Mouse (Mus musculus): Measurements from ENCODE around the gene Dscam. TPM values are rescaled to one million over a fixed set of nuclear protein-coding genes. Genes with fewer than 3 reads are reported as not detected.

Gene Dscam
- total RNA-seq, 2 experiments from 2014 or later = not detected

GRCm38 (mm10) chr16:96801650-96802237 lies 368.8 kb downstream of the Dscam start:
- intact Hi-C loops (cut with DNase I) = no loop called here
- no peak for DNase-seq

DNA sequence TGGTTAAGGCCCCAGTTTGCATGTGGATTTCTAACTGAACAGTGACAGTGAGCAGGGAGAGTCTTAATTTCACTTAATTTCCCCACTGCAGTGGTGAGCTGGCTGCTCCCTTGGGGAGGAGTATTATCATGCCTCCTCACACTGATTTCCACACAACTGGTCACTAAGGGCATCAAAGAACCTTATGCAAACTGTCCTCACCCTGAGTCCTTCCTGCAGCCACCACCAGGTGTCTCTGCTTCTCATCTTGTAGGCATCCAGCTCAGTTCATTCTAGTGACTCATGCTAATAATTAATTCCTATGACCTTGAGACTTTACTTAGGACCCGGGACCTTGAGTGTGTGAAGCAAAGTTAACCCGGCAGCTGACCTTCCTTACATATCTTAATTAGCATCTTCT lies 375.1 kb downstream of the Dscam start:
- DNase-seq = no peak
- intact Hi-C loops (cut with DNase I) = no loop called here

DNA sequence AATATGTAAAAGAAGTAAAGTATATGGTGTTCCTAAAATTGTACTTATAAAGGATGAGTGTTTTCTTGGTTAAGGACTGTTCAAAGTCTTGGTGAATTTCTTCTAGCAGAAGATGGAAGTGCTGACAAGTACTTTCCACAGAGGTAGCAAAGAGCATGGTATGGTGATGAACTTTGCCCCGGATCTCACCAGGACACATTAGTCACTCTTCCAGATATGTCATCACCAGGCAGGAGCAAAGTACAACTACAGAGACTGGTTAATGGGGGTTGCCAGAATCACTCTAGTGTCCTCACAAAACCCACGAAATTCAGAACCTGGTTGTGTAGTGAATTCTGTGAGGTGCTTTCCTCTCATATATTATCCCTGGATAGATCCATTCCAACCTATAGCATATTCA lies 379.2 kb downstream of the Dscam start:
- no peak for DNase-seq
- intact Hi-C loops (cut with DNase I) = no loop called here

- intact Hi-C loops (cut with DNase I) = no loop called here
- no peak for DNase-seq
Measured at GRCm38 (mm10) chr16:96788286-96788685, 382.3 kb downstream of the Dscam start.

DNA sequence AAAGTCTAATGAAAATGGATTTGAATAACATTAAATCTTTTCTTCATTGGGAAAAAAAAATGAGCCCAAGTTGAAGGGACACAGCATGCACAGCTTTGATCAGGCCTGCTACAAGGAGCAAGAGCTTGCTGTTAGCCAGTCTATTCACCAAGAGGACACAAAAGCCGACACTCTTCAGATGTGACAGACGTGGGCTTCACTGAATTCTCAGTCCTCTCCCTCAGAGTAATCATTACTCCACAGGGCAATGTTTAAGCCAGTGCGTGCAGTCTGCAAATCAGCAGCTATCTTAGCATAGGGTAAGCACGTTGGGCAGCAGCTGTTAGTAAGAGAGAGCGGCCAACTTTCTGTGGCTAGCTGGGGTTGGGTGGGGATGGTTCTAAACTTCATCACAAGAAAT lies 391.5 kb downstream of the Dscam start:
- no peak for DNase-seq
- intact Hi-C loops (cut with DNase I) = no loop called here

- intact Hi-C loops (cut with DNase I) = no loop called here
- no peak for DNase-seq
Measured at GRCm38 (mm10) chr16:96774245-96774644, 396.3 kb downstream of the Dscam start.

- intact Hi-C loops (cut with DNase I) = no loop called here
- DNase-seq = no peak
Measured at GRCm38 (mm10) chr16:96767985-96768384, 402.6 kb downstream of the Dscam start.

- intact Hi-C loops (cut with DNase I) = no loop called here
- no peak for DNase-seq
Measured at GRCm38 (mm10) chr16:96767508-96767907, 403.0 kb downstream of the Dscam start.

- intact Hi-C loops (cut with DNase I) = no loop called here
- DNase-seq = no peak
Measured at GRCm38 (mm10) chr16:96761225-96761624, 409.3 kb downstream of the Dscam start.

GRCm38 (mm10) chr16:96759081-96759603 lies 411.4 kb downstream of the Dscam start:
- intact Hi-C loops (cut with DNase I) = no loop called here
- DNase-seq = no peak

GRCm38 (mm10) chr16:96758381-96758780 lies 412.2 kb downstream of the Dscam start:
- no peak for DNase-seq
- intact Hi-C loops (cut with DNase I) = no loop called here

DNA sequence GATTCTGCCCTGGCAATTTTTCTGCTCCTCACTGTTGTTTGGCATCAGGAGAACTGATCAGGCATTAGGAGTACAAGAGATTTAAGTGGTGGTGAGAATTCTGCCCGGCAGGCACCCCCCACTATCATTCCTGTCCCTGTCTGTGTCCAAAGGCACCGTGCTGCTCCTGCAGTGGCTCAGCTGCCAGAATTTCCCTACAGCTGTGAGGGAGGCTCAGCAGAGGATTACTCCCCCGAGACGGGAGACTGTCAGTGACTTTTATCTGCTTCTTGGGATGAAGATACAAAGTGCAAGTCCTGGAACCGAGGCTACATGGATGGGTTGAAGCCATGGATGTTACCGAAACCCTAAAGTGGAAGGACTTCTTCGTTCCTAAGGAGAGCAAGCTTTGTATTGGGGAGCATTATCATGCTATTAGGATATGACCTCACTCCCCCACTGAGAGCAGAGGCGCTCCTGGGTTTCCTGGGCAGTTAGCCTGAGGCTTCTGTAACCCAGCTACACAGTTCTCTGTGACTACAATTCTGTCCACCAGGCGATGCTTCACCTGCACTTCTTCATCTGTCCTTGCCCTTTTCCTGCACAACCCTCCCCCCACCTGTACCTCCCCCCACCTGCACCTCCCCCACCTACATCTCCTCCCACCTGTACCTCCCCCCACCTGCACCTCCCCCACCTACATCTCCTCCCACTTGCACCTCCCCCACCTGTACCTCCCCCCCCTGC lies 412.8 kb downstream of the Dscam start:
- DNase-seq = no peak
- intact Hi-C loops (cut with DNase I) = no loop called here

DNA sequence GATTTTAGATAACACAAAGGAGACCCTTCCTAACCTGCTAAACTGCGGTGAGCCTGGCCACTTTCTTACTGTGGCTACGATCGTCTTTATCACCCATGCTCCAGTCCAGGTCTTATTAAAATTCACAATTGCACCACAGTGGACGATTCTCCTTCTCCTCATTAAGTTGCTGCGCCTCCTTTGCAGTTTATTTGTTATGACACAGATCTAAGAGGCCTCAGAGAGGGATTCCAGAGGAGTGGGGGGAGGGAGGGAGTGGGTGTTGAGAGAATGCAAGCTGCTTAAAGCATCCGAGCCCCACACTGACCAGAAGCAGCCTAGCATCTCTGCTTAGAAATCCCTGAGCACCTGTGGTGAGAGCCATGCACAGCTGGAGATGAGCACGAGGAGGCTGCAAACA lies 413.6 kb downstream of the Dscam start:
- intact Hi-C loops (cut with DNase I) = no loop called here
- DNase-seq = no peak

GRCm38 (mm10) chr16:96754971-96755504 lies 415.5 kb downstream of the Dscam start:
- intact Hi-C loops (cut with DNase I) = no loop called here
- no peak for DNase-seq

DNA sequence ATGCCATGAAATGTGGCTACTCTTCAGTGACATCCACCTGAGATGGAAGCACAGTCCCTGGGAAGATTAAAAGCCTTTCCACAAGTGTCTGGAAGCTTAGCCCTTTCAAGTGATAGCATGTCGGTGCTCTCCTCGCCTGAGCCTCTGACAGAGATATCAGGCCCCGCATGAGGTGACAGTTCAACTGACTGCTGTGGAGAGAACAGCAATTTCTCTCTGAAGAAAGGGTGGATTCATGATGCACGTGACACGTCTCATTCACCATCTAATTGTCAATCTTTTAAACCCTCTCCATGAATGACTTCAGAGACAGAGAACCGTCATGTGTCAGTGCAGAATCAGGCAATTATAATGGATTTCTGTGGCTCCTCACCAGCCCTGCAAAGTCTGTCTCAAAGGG lies 416.2 kb downstream of the Dscam start:
- intact Hi-C loops (cut with DNase I) = no loop called here
- DNase-seq = no peak

DNA sequence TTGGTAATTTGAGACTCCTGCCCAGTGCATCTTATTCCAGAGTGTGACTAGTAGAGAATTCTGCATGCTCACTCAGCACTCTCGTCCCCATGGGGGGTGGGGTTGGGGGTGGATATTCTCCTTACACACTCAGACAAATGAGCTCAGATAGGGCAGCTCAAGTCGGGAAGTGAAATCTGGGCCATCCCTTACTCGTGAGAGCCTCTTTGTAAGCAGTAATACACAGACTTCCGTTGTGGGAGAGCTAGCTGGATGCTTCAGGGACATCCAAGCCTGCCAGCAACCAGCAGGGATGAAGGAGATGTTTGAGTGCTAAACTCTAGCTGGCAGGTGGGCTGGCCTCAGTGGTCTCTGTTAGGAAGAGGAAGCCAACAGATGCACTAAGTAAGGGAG lies 416.8 kb downstream of the Dscam start:
- DNase-seq = no peak
- intact Hi-C loops (cut with DNase I) = no loop called here

GRCm38 (mm10) chr16:96753164-96753780 lies 417.3 kb downstream of the Dscam start:
- no peak for DNase-seq
- intact Hi-C loops (cut with DNase I) = no loop called here

GRCm38 (mm10) chr16:96742475-96743255 lies 427.9 kb downstream of the Dscam start:
- intact Hi-C loops (cut with DNase I) = no loop called here
- DNase-seq = no peak

DNA sequence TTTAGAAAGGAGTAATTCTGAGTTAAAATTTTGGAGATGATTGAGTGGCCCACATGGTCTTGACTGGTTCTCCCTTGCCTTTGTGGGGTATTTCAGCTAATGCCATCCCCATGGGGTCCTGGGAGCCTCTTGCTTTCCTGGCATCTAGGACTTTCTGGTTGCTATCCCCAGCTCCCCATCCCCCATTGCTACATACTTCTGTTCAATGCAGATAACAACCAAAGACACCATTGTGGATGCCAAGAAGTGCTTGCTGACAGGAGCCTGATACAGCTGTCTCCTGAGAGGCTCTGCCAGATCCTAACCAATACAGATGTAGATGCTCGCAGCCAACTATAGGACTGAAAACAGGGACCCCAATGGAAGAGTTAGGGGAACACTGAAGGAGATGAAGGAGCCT lies 429.2 kb downstream of the Dscam start:
- no peak for DNase-seq
- intact Hi-C loops (cut with DNase I) = no loop called here

DNA sequence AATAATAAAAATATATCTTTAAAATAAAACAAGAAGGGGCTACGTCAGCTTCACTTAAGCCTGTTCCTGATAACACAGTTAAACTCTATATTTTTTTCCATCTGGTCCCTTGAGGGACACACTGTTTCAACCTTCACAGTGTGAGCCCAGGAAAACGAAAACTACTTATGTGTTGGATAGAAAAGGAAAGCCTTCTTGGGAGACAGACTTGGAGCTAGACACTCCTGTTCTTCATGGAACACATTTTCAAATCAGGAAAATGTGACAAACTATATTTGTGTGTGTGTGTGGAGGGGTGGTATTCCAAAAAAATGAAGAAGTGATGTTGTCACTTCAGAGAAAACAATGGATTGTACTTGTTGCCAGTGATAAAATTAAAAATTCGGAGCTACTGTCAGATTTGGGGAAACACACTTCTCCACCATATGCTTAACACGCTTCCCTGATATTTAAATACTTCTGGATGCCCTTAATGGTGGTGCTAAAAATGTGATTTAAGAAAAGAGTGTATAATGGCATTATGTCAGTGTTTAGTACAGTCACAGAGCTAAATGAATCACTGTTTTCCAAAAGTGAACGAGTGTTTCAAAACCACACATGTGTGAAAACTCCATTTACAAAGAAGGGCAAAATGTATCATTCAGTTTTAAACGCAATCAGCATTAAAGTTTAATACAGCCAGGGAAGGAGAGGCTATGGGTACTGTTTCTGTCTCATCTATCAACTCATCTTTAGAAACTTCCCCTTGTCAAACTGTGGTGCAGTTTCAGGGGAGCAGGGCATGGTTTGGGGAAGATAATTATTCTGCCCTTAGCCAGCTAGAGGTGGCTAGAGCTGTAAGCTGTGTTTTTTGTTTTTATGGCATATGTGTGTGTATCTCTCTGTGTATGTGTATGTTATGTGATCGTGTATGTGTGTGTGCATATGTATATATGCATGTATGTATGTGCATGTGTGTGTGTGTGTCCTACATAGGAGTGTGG lies 430.2 kb downstream of the Dscam start:
- DNase-seq = no peak
- intact Hi-C loops (cut with DNase I) = no loop called here

Measured in gastrocnemius, postnatal 36 days (tissue).